Mouse (Mus musculus): Measurements from ENCODE around the gene Serf2. TPM values are rescaled to one million over a fixed set of nuclear protein-coding genes. Genes with fewer than 3 reads are reported as not detected.

Gene Serf2
- polyA plus RNA-seq, 1 experiment from 2014 or later, result 538 TPM

GRCm38 (mm10) chr2:121442259-121443067, 6.5 kb upstream of the Serf2 start:
- Histone ChIP-seq H3K9ac (ENCODE audit: low read length) (peak overlapping the region; percentile 47), H3K4me3 (ENCODE audit: low read depth, low read length) (peak overlapping the region; percentile 35), H3K9me3 (ENCODE audit: control insufficient read depth, low read length) (no peaks in the 10 kb centered on the region), H3K36me3 (ENCODE audit: control insufficient read depth, insufficient read depth, low read length) (peaks cover 5% of the 10 kb centered on the region; the same call in 1 of the 2 replicates), H3K27ac (replicated peaks; ENCODE audit: low read depth, low read length) (no peak overlapping the region), H3K4me1 (ENCODE audit: control insufficient read depth, insufficient read depth, low read length) (0 out of 2 replicates have a peak, but pooled peaks cover 5% of the 10 kb centered on the region), H3K4me2 (ENCODE audit: low read depth, severe bottlenecking) (peak overlapping the region; percentile 91), H3K27me3 (ENCODE audit: control insufficient read depth, insufficient read depth, low read length) (no peaks in the 10 kb centered on the region)
- ATAC-seq (ENCODE audit: insufficient number of reproducible peaks, low FRiP score, low TSS enrichment, low read depth) (peak; percentile 86), DNase-seq (ENCODE audit: low spot score) (peak; percentile 84)
- under 1% methylated on average over 30 of the region's 30 CpGs for WGBS

- Histone ChIP-seq H3K4me1 (ENCODE audit: control insufficient read depth, insufficient read depth, low read length) (0 out of 2 replicates have a peak, but pooled peaks cover 5% of the 10 kb centered on the region), H3K4me2 (ENCODE audit: low read depth, severe bottlenecking) (peak overlapping the region; percentile 91), H3K27ac (replicated peaks; ENCODE audit: low read depth, low read length) (no peak overlapping the region), H3K36me3 (ENCODE audit: control insufficient read depth, insufficient read depth, low read length) (peaks cover 5% of the 10 kb centered on the region; the same call in 1 of the 2 replicates), H3K9me3 (ENCODE audit: control insufficient read depth, low read length) (no peaks in the 10 kb centered on the region), H3K9ac (ENCODE audit: low read length) (no peak overlapping the region; the same call in 1 of the 2 replicates), H3K27me3 (ENCODE audit: control insufficient read depth, insufficient read depth, low read length) (no peaks in the 10 kb centered on the region), H3K4me3 (ENCODE audit: low read depth, low read length) (peak overlapping the region; percentile 35; the same call in 1 of the 2 replicates)
- 6% methylated on average over 8 of the region's 8 CpGs for WGBS
- ATAC-seq (ENCODE audit: insufficient number of reproducible peaks, low FRiP score, low TSS enrichment, low read depth) (no peak; the same call in 1 of the 2 replicates), DNase-seq (ENCODE audit: low spot score) (no peak)
These were observed 6.0 kb upstream of the Serf2 start for GRCm38 (mm10) chr2:121443068-121443349.

- H3K4me3 ChIP-seq (ENCODE audit: low read depth, low read length), result 0 out of 2 replicates have a peak within 1 kb of the TSS, but pooled peaks have one; percentile 35
- no peak within 1 kb of the TSS for H3K27ac ChIP-seq (replicated peaks; ENCODE audit: low read depth, low read length)
- no peak for DNase-seq (ENCODE audit: low spot score)
- H3K36me3 ChIP-seq (ENCODE audit: control insufficient read depth, insufficient read depth, low read length), result no peaks in the 10 kb centered on the region
- 0 out of 2 replicates have a peak, but pooled peaks cover 8% of the 10 kb centered on the region for H3K4me1 ChIP-seq (ENCODE audit: control insufficient read depth, insufficient read depth, low read length)
- H3K27me3 ChIP-seq (ENCODE audit: control insufficient read depth, insufficient read depth, low read length), result no peaks in the 10 kb centered on the region
- H3K9ac ChIP-seq (ENCODE audit: low read length), result no peak within 1 kb of the TSS
- ATAC-seq (ENCODE audit: insufficient number of reproducible peaks, low FRiP score, low TSS enrichment, low read depth), result no peak
- WGBS, result 78% methylated on average over 1 of the region's 1 CpGs
- H3K4me2 ChIP-seq (ENCODE audit: low read depth, severe bottlenecking), result peak within 1 kb of the TSS; percentile 91; the same call in 1 of the 2 replicates
- H3K9me3 ChIP-seq (ENCODE audit: control insufficient read depth, low read length), result no peaks in the 10 kb centered on the region
These were observed 4.8 kb upstream of the Serf2 start, which contains the start of gene Ell3 for GRCm38 (mm10) chr2:121444178-121444577. Ell3 (minus strand) TSS chr2:121444278.

GRCm38 (mm10) chr2:121445117-121445516, 3.9 kb upstream of the Serf2 start:
- no peak overlapping the region for H3K27ac ChIP-seq (replicated peaks; ENCODE audit: low read depth, low read length)
- H3K36me3 ChIP-seq (ENCODE audit: control insufficient read depth, insufficient read depth, low read length), result no peaks in the 10 kb centered on the region
- H3K9ac ChIP-seq (ENCODE audit: low read length), result no peak overlapping the region
- 77% methylated on average over 3 of the region's 3 CpGs for WGBS
- H3K4me1 ChIP-seq (ENCODE audit: control insufficient read depth, insufficient read depth, low read length), result peaks cover 9% of the 10 kb centered on the region
- no peak for DNase-seq (ENCODE audit: low spot score)
- no peak overlapping the region for H3K4me2 ChIP-seq (ENCODE audit: low read depth, severe bottlenecking)
- H3K4me3 ChIP-seq (ENCODE audit: low read depth, low read length), result no peak overlapping the region
- no peaks in the 10 kb centered on the region for H3K9me3 ChIP-seq (ENCODE audit: control insufficient read depth, low read length)
- ATAC-seq (ENCODE audit: insufficient number of reproducible peaks, low FRiP score, low TSS enrichment, low read depth), result no peak
- H3K27me3 ChIP-seq (ENCODE audit: control insufficient read depth, insufficient read depth, low read length), result no peaks in the 10 kb centered on the region

- ATAC-seq (ENCODE audit: insufficient number of reproducible peaks, low FRiP score, low TSS enrichment, low read depth) (no peak), DNase-seq (ENCODE audit: low spot score) (no peak)
- Histone ChIP-seq H3K9ac (ENCODE audit: low read length) (no peak overlapping the region), H3K27me3 (ENCODE audit: control insufficient read depth, insufficient read depth, low read length) (no peaks in the 10 kb centered on the region), H3K27ac (replicated peaks; ENCODE audit: low read depth, low read length) (no peak overlapping the region), H3K4me2 (ENCODE audit: low read depth, severe bottlenecking) (no peak overlapping the region), H3K4me1 (ENCODE audit: control insufficient read depth, insufficient read depth, low read length) (peaks cover 18% of the 10 kb centered on the region), H3K4me3 (ENCODE audit: low read depth, low read length) (no peak overlapping the region), H3K9me3 (ENCODE audit: control insufficient read depth, low read length) (no peaks in the 10 kb centered on the region), H3K36me3 (ENCODE audit: control insufficient read depth, insufficient read depth, low read length) (no peaks in the 10 kb centered on the region)
- WGBS, result 73% methylated on average over 4 of the region's 4 CpGs
These were observed 2.5 kb upstream of the Serf2 start for GRCm38 (mm10) chr2:121446506-121446905.

- no peak for DNase-seq (ENCODE audit: low spot score)
- H3K27me3 ChIP-seq (ENCODE audit: control insufficient read depth, insufficient read depth, low read length), result no peaks in the 10 kb centered on the region
These were observed 2.0 kb upstream of the Serf2 start for GRCm38 (mm10) chr2:121447006-121447405.

GRCm38 (mm10) chr2:121448136-121448535, 859 bp upstream of the Serf2 start:
- no peaks in the 10 kb centered on the region for H3K27me3 ChIP-seq (ENCODE audit: control insufficient read depth, insufficient read depth, low read length)
- no peak for ATAC-seq (ENCODE audit: insufficient number of reproducible peaks, low FRiP score, low TSS enrichment, low read depth)
- peak overlapping the region; percentile 49; the same call in 1 of the 2 replicates for H3K9ac ChIP-seq (ENCODE audit: low read length)
- peaks cover 4% of the 10 kb centered on the region; the same call in 1 of the 2 replicates for H3K36me3 ChIP-seq (ENCODE audit: control insufficient read depth, insufficient read depth, low read length)
- H3K4me2 ChIP-seq (ENCODE audit: low read depth, severe bottlenecking), result peak overlapping the region; percentile 72
- peaks cover 13% of the 10 kb centered on the region for H3K4me1 ChIP-seq (ENCODE audit: control insufficient read depth, insufficient read depth, low read length)
- peak overlapping the region; percentile 100 for H3K4me3 ChIP-seq (ENCODE audit: low read depth, low read length)
- peak; percentile 43 for DNase-seq (ENCODE audit: low spot score)
- 17% methylated on average over 9 of the region's 9 CpGs for WGBS
- H3K9me3 ChIP-seq (ENCODE audit: control insufficient read depth, low read length), result no peaks in the 10 kb centered on the region
- H3K27ac ChIP-seq (replicated peaks; ENCODE audit: low read depth, low read length), result peak overlapping the region; percentile 68

More at GRCm38 (mm10) chr2:121447006-121447405, 2.0 kb upstream of the Serf2 start:
- Histone ChIP-seq H3K27ac (replicated peaks; ENCODE audit: low read depth, low read length) (no peak overlapping the region), H3K4me3 (ENCODE audit: low read depth, low read length) (no peak overlapping the region), H3K9me3 (ENCODE audit: control insufficient read depth, low read length) (no peaks in the 10 kb centered on the region), H3K36me3 (ENCODE audit: control insufficient read depth, insufficient read depth, low read length) (no peaks in the 10 kb centered on the region), H3K4me1 (ENCODE audit: control insufficient read depth, insufficient read depth, low read length) (peaks cover 14% of the 10 kb centered on the region), H3K9ac (ENCODE audit: low read length) (no peak overlapping the region), H3K4me2 (ENCODE audit: low read depth, severe bottlenecking) (no peak overlapping the region)
- WGBS, result 87% methylated on average over 3 of the region's 3 CpGs
- ATAC-seq (ENCODE audit: insufficient number of reproducible peaks, low FRiP score, low TSS enrichment, low read depth), result no peak

- H3K9me3 ChIP-seq (ENCODE audit: control insufficient read depth, low read length), result no peaks in the 10 kb centered on the region
- peak overlapping the region; percentile 100 for H3K4me3 ChIP-seq (ENCODE audit: low read depth, low read length)
- under 1% methylated on average over 53 of the region's 54 CpGs for WGBS
- DNase-seq (ENCODE audit: low spot score) (peak; percentile 54), ATAC-seq (ENCODE audit: insufficient number of reproducible peaks, low FRiP score, low TSS enrichment, low read depth) (peak; percentile 0)
- H3K27ac ChIP-seq (replicated peaks; ENCODE audit: low read depth, low read length), result peak overlapping the region; percentile 90; the same call in 1 of the 2 replicates
- peaks cover 13% of the 10 kb centered on the region for H3K4me1 ChIP-seq (ENCODE audit: control insufficient read depth, insufficient read depth, low read length)
- H3K4me2 ChIP-seq (ENCODE audit: low read depth, severe bottlenecking), result peak overlapping the region; percentile 85
- peak overlapping the region; percentile 94 for H3K9ac ChIP-seq (ENCODE audit: low read length)
- H3K36me3 ChIP-seq (ENCODE audit: control insufficient read depth, insufficient read depth, low read length), result peaks cover 7% of the 10 kb centered on the region; the same call in 1 of the 2 replicates
- no peaks in the 10 kb centered on the region for H3K27me3 ChIP-seq (ENCODE audit: control insufficient read depth, insufficient read depth, low read length)
These were observed 583 bp downstream of the Serf2 start for GRCm38 (mm10) chr2:121449545-121450011.
